Mouse (Mus musculus): ENCODE data around the gene Adgrb2. TPM values are rescaled to one million over a fixed set of nuclear protein-coding genes. Genes with fewer than 3 reads are reported as not detected.

The Adgrb2 gene
- polyA plus RNA-seq, 1 experiment from 2014 or later, result 1.9 TPM

- peak overlapping the region; percentile 83; the same call in 1 of the 2 replicates for H3K9ac ChIP-seq (ENCODE audit: low read length)
- 67% methylated on average over 8 of the region's 8 CpGs for WGBS
- peak; percentile 34 for ATAC-seq (ENCODE audit: insufficient read depth, low FRiP score)
- H3K9me3 ChIP-seq (replicated peaks; ENCODE audit: control insufficient read depth, low read length), result no peaks in the 10 kb centered on the region
- H3K36me3 ChIP-seq (ENCODE audit: control insufficient read depth, insufficient read depth, low read length), result 0 out of 2 replicates have a peak, but pooled peaks cover 3% of the 10 kb centered on the region
- H3K27me3 ChIP-seq (ENCODE audit: control insufficient read depth, insufficient read depth, low read length), result no peaks in the 10 kb centered on the region
- peaks cover 36% of the 10 kb centered on the region for H3K4me1 ChIP-seq (ENCODE audit: control insufficient read depth, insufficient read depth, low read length)
- H3K4me3 ChIP-seq (replicated peaks; ENCODE audit: low read length), result peak overlapping the region; percentile 53; the same call in 1 of the 2 replicates
- H3K27ac ChIP-seq (ENCODE audit: low read length), result peak overlapping the region; percentile 74
- H3K4me2 ChIP-seq (ENCODE audit: low read depth, low read length), result peak overlapping the region; percentile 79
Measured at GRCm38 (mm10) chr4:130050056-130050824, 65.6 kb downstream of the Adgrb2 start.

GRCm38 (mm10) chr4:130052283-130052682 is 67.6 kb downstream of the Adgrb2 start:
- H3K27ac ChIP-seq (ENCODE audit: low read length), result no peak overlapping the region
- WGBS, result 91% methylated on average over 3 of the region's 3 CpGs

GRCm38 (mm10) chr4:130053111-130053510 is 68.4 kb downstream of the Adgrb2 start:
- ATAC-seq (ENCODE audit: insufficient read depth, low FRiP score), result no peak
- H3K9me3 ChIP-seq (replicated peaks; ENCODE audit: control insufficient read depth, low read length), result no peaks in the 10 kb centered on the region
- H3K27me3 ChIP-seq (ENCODE audit: control insufficient read depth, insufficient read depth, low read length), result no peaks in the 10 kb centered on the region
- no peak overlapping the region for H3K4me2 ChIP-seq (ENCODE audit: low read depth, low read length)
- 0 out of 2 replicates have a peak, but pooled peaks cover 3% of the 10 kb centered on the region for H3K36me3 ChIP-seq (ENCODE audit: control insufficient read depth, insufficient read depth, low read length)
- H3K9ac ChIP-seq (ENCODE audit: low read length), result no peak overlapping the region
- no peak overlapping the region for H3K27ac ChIP-seq (ENCODE audit: low read length)
- H3K4me1 ChIP-seq (ENCODE audit: control insufficient read depth, insufficient read depth, low read length), result peaks cover 24% of the 10 kb centered on the region
- WGBS, result 82% methylated on average over 9 of the region's 9 CpGs
- H3K4me3 ChIP-seq (replicated peaks; ENCODE audit: low read length), result no peak overlapping the region

More at GRCm38 (mm10) chr4:130052283-130052682, 67.6 kb downstream of the Adgrb2 start:
- H3K27me3 ChIP-seq (ENCODE audit: control insufficient read depth, insufficient read depth, low read length), result no peaks in the 10 kb centered on the region
- no peaks in the 10 kb centered on the region for H3K9me3 ChIP-seq (replicated peaks; ENCODE audit: control insufficient read depth, low read length)
- peaks cover 27% of the 10 kb centered on the region for H3K4me1 ChIP-seq (ENCODE audit: control insufficient read depth, insufficient read depth, low read length)
- ATAC-seq (ENCODE audit: insufficient read depth, low FRiP score), result no peak
- H3K4me3 ChIP-seq (replicated peaks; ENCODE audit: low read length), result no peak overlapping the region
- H3K36me3 ChIP-seq (ENCODE audit: control insufficient read depth, insufficient read depth, low read length), result 0 out of 2 replicates have a peak, but pooled peaks cover 3% of the 10 kb centered on the region
- H3K4me2 ChIP-seq (ENCODE audit: low read depth, low read length), result no peak overlapping the region
- H3K9ac ChIP-seq (ENCODE audit: low read length), result no peak overlapping the region

GRCm38 (mm10) chr4:130054727-130055126 is 70.1 kb downstream of the Adgrb2 start:
- no peak overlapping the region for H3K27ac ChIP-seq (ENCODE audit: low read length)
- H3K36me3 ChIP-seq (ENCODE audit: control insufficient read depth, insufficient read depth, low read length), result 0 out of 2 replicates have a peak, but pooled peaks cover 3% of the 10 kb centered on the region

GRCm38 (mm10) chr4:130055160-130056010 is 70.7 kb downstream of the Adgrb2 start:
- 76% methylated on average over 12 of the region's 14 CpGs for WGBS
- H3K9ac ChIP-seq (ENCODE audit: low read length), result no peak overlapping the region
- H3K4me2 ChIP-seq (ENCODE audit: low read depth, low read length), result no peak overlapping the region
- peaks cover 2% of the 10 kb centered on the region; the same call in 1 of the 2 replicates for H3K4me1 ChIP-seq (ENCODE audit: control insufficient read depth, insufficient read depth, low read length)
- no peak for ATAC-seq (ENCODE audit: insufficient read depth, low FRiP score)
- H3K36me3 ChIP-seq (ENCODE audit: control insufficient read depth, insufficient read depth, low read length), result 0 out of 2 replicates have a peak, but pooled peaks cover 3% of the 10 kb centered on the region
- no peaks in the 10 kb centered on the region for H3K9me3 ChIP-seq (replicated peaks; ENCODE audit: control insufficient read depth, low read length)
- H3K27me3 ChIP-seq (ENCODE audit: control insufficient read depth, insufficient read depth, low read length), result no peaks in the 10 kb centered on the region
- H3K4me3 ChIP-seq (replicated peaks; ENCODE audit: low read length), result no peak overlapping the region
- H3K27ac ChIP-seq (ENCODE audit: low read length), result peak overlapping the region; percentile 41; the same call in 1 of the 2 replicates

More at GRCm38 (mm10) chr4:130054727-130055126, 70.1 kb downstream of the Adgrb2 start:
- no peak for ATAC-seq (ENCODE audit: insufficient read depth, low FRiP score)
- Histone ChIP-seq H3K27me3 (ENCODE audit: control insufficient read depth, insufficient read depth, low read length) (no peaks in the 10 kb centered on the region), H3K4me2 (ENCODE audit: low read depth, low read length) (no peak overlapping the region), H3K4me1 (ENCODE audit: control insufficient read depth, insufficient read depth, low read length) (peaks cover 8% of the 10 kb centered on the region), H3K9ac (ENCODE audit: low read length) (no peak overlapping the region), H3K4me3 (replicated peaks; ENCODE audit: low read length) (no peak overlapping the region), H3K9me3 (replicated peaks; ENCODE audit: control insufficient read depth, low read length) (no peaks in the 10 kb centered on the region)
- WGBS, result 44% methylated on average over 1 of the region's 1 CpGs

GRCm38 (mm10) chr4:130056011-130056322 is 71.3 kb downstream of the Adgrb2 start:
- H3K4me2 ChIP-seq (ENCODE audit: low read depth, low read length), result no peak overlapping the region
- no peaks in the 10 kb centered on the region for H3K9me3 ChIP-seq (replicated peaks; ENCODE audit: control insufficient read depth, low read length)
- ATAC-seq (ENCODE audit: insufficient read depth, low FRiP score), result no peak
- peak overlapping the region; percentile 22; the same call in 1 of the 2 replicates for H3K27ac ChIP-seq (ENCODE audit: low read length)
- H3K4me1 ChIP-seq (ENCODE audit: control insufficient read depth, insufficient read depth, low read length), result no peaks in the 10 kb centered on the region
- H3K9ac ChIP-seq (ENCODE audit: low read length), result no peak overlapping the region
- 50% methylated on average over 3 of the region's 3 CpGs for WGBS
- H3K4me3 ChIP-seq (replicated peaks; ENCODE audit: low read length), result no peak overlapping the region
- 0 out of 2 replicates have a peak, but pooled peaks cover 3% of the 10 kb centered on the region for H3K36me3 ChIP-seq (ENCODE audit: control insufficient read depth, insufficient read depth, low read length)
- no peaks in the 10 kb centered on the region for H3K27me3 ChIP-seq (ENCODE audit: control insufficient read depth, insufficient read depth, low read length)

GRCm38 (mm10) chr4:130056471-130056870 is 71.8 kb downstream of the Adgrb2 start:
- WGBS, result 77% methylated on average over 3 of the region's 3 CpGs

GRCm38 (mm10) chr4:130060937-130061336 is 76.3 kb downstream of the Adgrb2 start:
- H3K27me3 ChIP-seq (ENCODE audit: control insufficient read depth, insufficient read depth, low read length), result no peaks in the 10 kb centered on the region
- H3K27ac ChIP-seq (ENCODE audit: low read length), result no peak overlapping the region
- H3K9ac ChIP-seq (ENCODE audit: low read length), result no peak overlapping the region
- no peaks in the 10 kb centered on the region for H3K36me3 ChIP-seq (ENCODE audit: control insufficient read depth, insufficient read depth, low read length)
- no peaks in the 10 kb centered on the region for H3K4me1 ChIP-seq (ENCODE audit: control insufficient read depth, insufficient read depth, low read length)
- no peak for ATAC-seq (ENCODE audit: insufficient read depth, low FRiP score)
- H3K4me2 ChIP-seq (ENCODE audit: low read depth, low read length), result no peak overlapping the region
- H3K9me3 ChIP-seq (replicated peaks; ENCODE audit: control insufficient read depth, low read length), result no peaks in the 10 kb centered on the region
- H3K4me3 ChIP-seq (replicated peaks; ENCODE audit: low read length), result no peak overlapping the region

More at GRCm38 (mm10) chr4:130056471-130056870, 71.8 kb downstream of the Adgrb2 start:
- H3K27ac ChIP-seq (ENCODE audit: low read length), result 0 out of 2 replicates have a peak overlapping the region, but pooled peaks have one; percentile 22
- H3K4me2 ChIP-seq (ENCODE audit: low read depth, low read length), result no peak overlapping the region
- no peaks in the 10 kb centered on the region for H3K27me3 ChIP-seq (ENCODE audit: control insufficient read depth, insufficient read depth, low read length)
- H3K9ac ChIP-seq (ENCODE audit: low read length), result no peak overlapping the region
- H3K9me3 ChIP-seq (replicated peaks; ENCODE audit: control insufficient read depth, low read length), result no peaks in the 10 kb centered on the region
- H3K4me1 ChIP-seq (ENCODE audit: control insufficient read depth, insufficient read depth, low read length), result no peaks in the 10 kb centered on the region
- H3K36me3 ChIP-seq (ENCODE audit: control insufficient read depth, insufficient read depth, low read length), result 0 out of 2 replicates have a peak, but pooled peaks cover 3% of the 10 kb centered on the region
- no peak for ATAC-seq (ENCODE audit: insufficient read depth, low FRiP score)
- no peak overlapping the region for H3K4me3 ChIP-seq (replicated peaks; ENCODE audit: low read length)

- Histone ChIP-seq H3K36me3 (ENCODE audit: control insufficient read depth, insufficient read depth, low read length) (no peaks in the 10 kb centered on the region), H3K4me2 (ENCODE audit: low read depth, low read length) (no peak overlapping the region), H3K27me3 (ENCODE audit: control insufficient read depth, insufficient read depth, low read length) (no peaks in the 10 kb centered on the region), H3K9ac (ENCODE audit: low read length) (no peak overlapping the region), H3K4me1 (ENCODE audit: control insufficient read depth, insufficient read depth, low read length) (no peaks in the 10 kb centered on the region), H3K9me3 (replicated peaks; ENCODE audit: control insufficient read depth, low read length) (no peaks in the 10 kb centered on the region), H3K27ac (ENCODE audit: low read length) (no peak overlapping the region), H3K4me3 (replicated peaks; ENCODE audit: low read length) (no peak overlapping the region)
- ATAC-seq (ENCODE audit: insufficient read depth, low FRiP score), result no peak
- 54% methylated on average over 6 of the region's 7 CpGs for WGBS
Measured at GRCm38 (mm10) chr4:130063191-130063590, 78.5 kb downstream of the Adgrb2 start.

Measured in stomach, embryonic 16.5 days (tissue).